Mouse (Mus musculus): ENCODE measurements at regions not wholly inside any gene's neighbourhood (a gene's known extent, or its start where the extent isn't known, plus 50 kb on each side); places are given as distances from the start of the nearest gene placed in this dataset.

DNA sequence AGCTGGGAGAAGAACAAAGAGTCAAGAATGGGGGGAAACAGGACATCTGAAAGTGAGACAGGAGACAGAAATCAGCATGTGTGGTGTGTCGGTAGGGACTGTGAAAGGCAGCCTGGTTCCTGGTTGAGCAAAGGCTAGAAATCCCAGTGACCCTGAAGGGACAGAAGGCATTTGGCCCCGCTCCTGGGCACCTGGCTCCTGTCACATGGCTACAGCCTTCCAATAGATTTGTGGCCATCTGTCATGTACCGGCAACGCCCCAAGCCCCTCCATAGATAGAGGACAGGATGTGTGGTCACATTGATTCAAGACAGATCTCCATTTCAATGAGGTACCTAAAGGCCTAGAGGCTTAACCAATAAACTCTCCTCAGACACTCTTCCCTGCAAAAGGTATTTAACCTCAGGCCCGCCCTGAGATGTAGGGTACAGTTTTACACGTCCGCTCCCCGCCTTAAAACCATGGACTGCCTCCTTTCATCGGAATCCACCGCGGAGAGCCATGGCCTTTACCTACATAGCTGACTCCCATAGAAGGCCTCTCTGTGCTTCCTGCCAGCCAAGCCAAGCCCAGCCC, 68.0 kb upstream of the Lmcd1 start:
- no peak for TF ChIP-seq CTCF (IDR thresholded peaks at IDR 0.05; ENCODE audit: control insufficient read depth, insufficient read depth, insufficient read length)
- TF ChIP-seq MAX (IDR thresholded peaks at IDR 0.05): no peak
- no peak for TF ChIP-seq CEBPB (IDR thresholded peaks at IDR 0.05; ENCODE audit: low read depth)
- no peak for TF ChIP-seq MYOD1 (IDR thresholded peaks at IDR 0.05; ENCODE audit: control insufficient read depth, insufficient read length, low read depth)
- TF ChIP-seq USF1 (IDR thresholded peaks at IDR 0.05; ENCODE audit: low read depth): no peak
- TF ChIP-seq MYOG (IDR thresholded peaks at IDR 0.05; ENCODE audit: control insufficient read depth, extremely low read depth, insufficient read length): no peak
- TF ChIP-seq FOSL1 (IDR thresholded peaks at IDR 0.05; ENCODE audit: insufficient read depth, low read length, poor library complexity, severe bottlenecking): no peak

Data from C2C12 (cell line).